Mouse (Mus musculus): ENCODE data around the gene Grid1. TPM values are rescaled to one million over a fixed set of nuclear protein-coding genes. Genes with fewer than 3 reads are reported as not detected.

The Grid1 gene
- polyA plus RNA-seq, 1 experiment from 2014 or later: 0.40 TPM

DNA sequence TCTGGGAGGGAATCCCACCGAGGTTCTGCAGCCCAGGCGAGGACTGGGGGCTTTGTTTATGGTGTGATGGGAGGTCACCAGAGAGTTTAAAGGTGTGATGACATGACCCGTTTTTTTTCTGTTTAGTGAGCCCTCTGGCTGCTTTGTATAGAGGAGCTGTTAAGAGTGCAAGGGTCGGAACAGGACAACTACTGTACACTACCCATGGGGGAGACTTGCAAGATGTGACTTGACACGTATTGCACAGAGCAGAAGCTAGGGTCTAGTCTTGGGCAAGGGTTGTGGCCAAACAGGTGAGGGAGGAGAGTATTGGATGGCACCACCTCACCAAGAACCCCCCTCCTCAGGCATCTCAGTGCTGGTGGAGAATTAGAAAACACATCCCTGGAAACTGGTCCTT, 224.4 kb downstream of the Grid1 start:
- Histone ChIP-seq H3K27ac (no peak overlapping the region), H3K4me1 (no peaks in the 10 kb centered on the region), H3K9me3 (no peaks in the 10 kb centered on the region), H3K27me3 (no peaks in the 10 kb centered on the region), H3K4me3 (no peak overlapping the region), H3K9ac (no peak overlapping the region), H3K4me2 (no peak overlapping the region), H3K36me3 (no peaks in the 10 kb centered on the region)
- ATAC-seq (ENCODE audit: borderline replicate concordance, extremely low read depth, low FRiP score, low TSS enrichment): no peak
- WGBS: 47% methylated on average over 5 of the region's 5 CpGs

DNA sequence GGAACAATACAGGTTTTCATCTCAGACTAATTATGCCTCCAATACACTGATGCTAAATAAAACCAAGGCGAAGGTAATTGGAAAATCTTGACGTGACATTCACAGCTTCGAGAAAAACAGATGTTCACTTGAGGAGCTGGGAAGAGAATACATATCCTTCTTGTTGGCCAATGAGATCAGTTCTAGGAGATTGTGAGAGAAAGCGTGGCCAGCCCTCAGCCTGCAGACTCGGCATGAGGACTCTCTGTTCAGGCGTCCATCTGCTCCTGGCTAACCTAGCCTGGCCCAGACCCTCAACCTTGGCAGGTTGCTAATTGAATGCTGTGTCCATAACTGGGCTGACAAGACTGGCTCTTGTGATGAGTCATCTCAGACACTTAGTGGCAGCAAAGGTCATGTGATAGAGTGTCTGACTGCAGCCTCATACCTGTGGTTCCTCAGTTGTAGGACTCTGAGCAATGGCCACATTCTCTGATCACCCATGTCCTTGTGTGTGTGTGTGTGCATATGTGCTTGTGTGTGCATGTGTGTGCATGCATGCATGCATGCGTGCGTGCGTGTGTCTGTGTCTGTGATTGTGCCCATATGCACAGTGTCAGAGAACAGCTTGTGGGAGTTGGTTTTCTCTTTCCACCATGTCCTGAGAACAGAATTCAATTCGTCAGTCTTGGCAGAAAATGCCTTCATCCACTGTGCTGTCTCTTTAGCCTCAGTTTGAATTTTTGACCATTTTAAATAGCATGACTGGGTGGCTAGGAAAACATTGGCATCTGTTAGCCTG, 225.2 kb downstream of the Grid1 start:
- Histone ChIP-seq H3K9me3 (no peaks in the 10 kb centered on the region), H3K36me3 (no peaks in the 10 kb centered on the region), H3K27me3 (no peaks in the 10 kb centered on the region), H3K27ac (no peak overlapping the region), H3K4me3 (no peak overlapping the region), H3K9ac (no peak overlapping the region), H3K4me2 (no peak overlapping the region), H3K4me1 (no peaks in the 10 kb centered on the region)
- no peak for ATAC-seq (ENCODE audit: borderline replicate concordance, extremely low read depth, low FRiP score, low TSS enrichment)
- WGBS: 82% methylated on average over 10 of the region's 10 CpGs

DNA sequence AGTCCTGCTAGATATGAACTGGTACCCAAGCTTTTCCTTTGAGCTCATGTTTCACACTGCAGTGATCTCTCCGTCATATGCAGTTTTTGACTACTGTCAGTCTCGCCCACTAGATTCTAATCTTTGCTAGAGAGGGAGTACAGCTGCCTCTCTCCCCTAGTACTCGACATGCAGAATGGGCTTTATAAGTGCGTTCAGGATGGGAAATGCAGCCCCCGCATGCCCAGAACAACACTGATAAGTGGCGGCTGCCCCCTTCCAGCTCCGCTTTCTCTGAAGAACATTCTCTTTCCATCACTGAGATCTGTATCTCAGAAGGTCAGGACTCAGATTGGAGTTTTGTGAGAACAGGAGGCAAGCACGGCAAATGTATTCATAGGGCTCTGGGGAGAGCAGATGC, 229.3 kb downstream of the Grid1 start:
- H3K27me3 ChIP-seq: no peaks in the 10 kb centered on the region
- WGBS: 47% methylated on average over 8 of the region's 8 CpGs
- no peak for ATAC-seq (ENCODE audit: borderline replicate concordance, extremely low read depth, low FRiP score, low TSS enrichment)
- no peaks in the 10 kb centered on the region for H3K36me3 ChIP-seq
- no peaks in the 10 kb centered on the region for H3K9me3 ChIP-seq
- no peak overlapping the region for H3K4me3 ChIP-seq
- no peak overlapping the region for H3K27ac ChIP-seq
- no peak overlapping the region for H3K4me2 ChIP-seq
- H3K9ac ChIP-seq: no peak overlapping the region
- no peaks in the 10 kb centered on the region for H3K4me1 ChIP-seq

DNA sequence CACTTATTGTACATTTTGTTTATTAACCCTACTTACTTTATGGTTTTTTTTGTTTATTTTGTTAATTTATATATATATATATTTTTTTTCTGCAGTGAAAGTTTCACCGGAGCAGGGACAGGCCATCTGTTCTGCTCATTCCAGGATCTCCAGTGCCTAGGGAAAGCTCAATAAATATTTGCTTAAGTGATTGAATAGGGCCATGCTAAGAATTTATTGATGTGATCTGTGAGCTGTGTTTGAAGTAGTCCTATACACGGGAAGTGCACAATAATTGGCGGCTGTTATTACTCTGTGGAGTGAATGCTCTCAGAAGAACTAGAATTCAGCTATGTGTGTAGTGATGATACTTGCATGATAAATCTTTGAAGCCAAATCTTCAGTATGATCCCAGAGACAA, 234.2 kb downstream of the Grid1 start:
- Histone ChIP-seq H3K27me3 (no peaks in the 10 kb centered on the region), H3K36me3 (no peaks in the 10 kb centered on the region), H3K4me3 (no peak overlapping the region), H3K27ac (no peak overlapping the region), H3K4me2 (no peak overlapping the region), H3K9me3 (no peaks in the 10 kb centered on the region), H3K9ac (no peak overlapping the region), H3K4me1 (no peaks in the 10 kb centered on the region)
- WGBS: 33% methylated on average over 3 of the region's 3 CpGs
- no peak for ATAC-seq (ENCODE audit: borderline replicate concordance, extremely low read depth, low FRiP score, low TSS enrichment)

DNA sequence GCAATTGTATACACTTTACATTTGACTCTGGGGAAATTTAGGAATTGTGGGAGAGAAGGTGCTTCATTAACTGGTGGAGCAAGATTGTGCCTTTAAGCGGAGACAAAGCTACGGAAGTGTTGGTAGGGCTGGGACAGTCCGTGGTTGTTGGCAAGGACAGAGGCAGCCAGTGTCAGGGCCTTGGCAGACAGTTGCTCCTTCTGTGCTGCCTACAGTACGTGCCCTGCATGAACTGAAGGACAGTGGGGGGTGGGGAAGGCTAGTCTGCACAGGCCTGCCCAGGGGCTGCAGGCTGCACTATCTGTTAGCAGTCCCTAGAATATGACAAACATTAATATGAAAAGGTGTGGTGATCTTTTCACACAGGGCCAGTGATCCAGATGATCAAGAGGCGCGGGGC, 254.7 kb downstream of the Grid1 start:
- Histone ChIP-seq H3K4me3 (no peak overlapping the region), H3K27ac (no peak overlapping the region), H3K27me3 (no peaks in the 10 kb centered on the region), H3K4me1 (0 out of 2 replicates have a peak, but pooled peaks cover 3% of the 10 kb centered on the region), H3K36me3 (no peaks in the 10 kb centered on the region), H3K9ac (no peak overlapping the region), H3K4me2 (no peak overlapping the region), H3K9me3 (no peaks in the 10 kb centered on the region)
- WGBS: 53% methylated on average over 6 of the region's 6 CpGs
- ATAC-seq (ENCODE audit: borderline replicate concordance, extremely low read depth, low FRiP score, low TSS enrichment): no peak

DNA sequence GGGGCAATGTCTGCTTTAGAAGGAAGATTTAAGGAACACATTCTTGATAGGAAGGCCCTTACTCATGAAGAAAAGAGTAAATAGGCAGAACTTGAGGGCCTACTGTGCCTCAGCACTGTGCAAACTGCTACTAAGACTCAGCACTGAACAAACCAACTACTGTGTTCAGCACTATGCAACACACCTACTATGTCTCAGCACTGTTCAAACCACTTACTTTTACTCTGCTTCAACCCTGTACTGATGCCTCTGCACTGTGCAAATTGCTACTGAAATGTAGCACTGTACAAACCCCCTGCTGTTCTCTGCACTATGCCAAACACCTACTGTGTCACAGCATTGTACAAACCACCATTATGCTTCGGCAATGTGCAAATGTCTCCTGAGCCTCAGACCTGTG, 260.0 kb downstream of the Grid1 start:
- H3K4me3 ChIP-seq: no peak overlapping the region
- no peaks in the 10 kb centered on the region for H3K36me3 ChIP-seq
- H3K4me1 ChIP-seq: no peaks in the 10 kb centered on the region
- WGBS: 80% methylated on average over 1 of the region's 1 CpGs
- no peak overlapping the region for H3K9ac ChIP-seq
- ATAC-seq (ENCODE audit: borderline replicate concordance, extremely low read depth, low FRiP score, low TSS enrichment): no peak
- H3K27ac ChIP-seq: no peak overlapping the region
- H3K27me3 ChIP-seq: no peaks in the 10 kb centered on the region
- H3K4me2 ChIP-seq: no peak overlapping the region
- H3K9me3 ChIP-seq: no peaks in the 10 kb centered on the region

DNA sequence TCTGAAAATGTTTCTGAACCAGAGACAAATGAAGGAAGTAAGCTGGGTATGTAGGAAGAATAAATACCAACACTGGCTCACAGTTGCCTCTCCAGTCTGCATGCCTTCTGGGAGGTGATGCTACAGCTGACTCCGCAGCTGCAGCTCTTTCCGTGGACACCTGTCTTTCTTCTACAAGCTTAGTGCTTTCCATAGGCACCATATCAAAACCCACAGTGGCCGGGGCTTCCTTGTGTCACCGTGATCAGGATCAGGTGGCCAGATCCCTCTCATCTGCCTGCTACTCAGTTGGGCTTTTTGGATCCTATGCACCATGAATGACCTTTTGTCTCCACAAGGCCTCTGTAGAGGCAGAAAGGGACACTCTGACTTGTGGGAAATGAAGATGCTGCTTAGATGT, 272.7 kb downstream of the Grid1 start:
- WGBS: 89% methylated on average over 4 of the region's 4 CpGs
- H3K27ac ChIP-seq: no peak overlapping the region
- H3K36me3 ChIP-seq: no peaks in the 10 kb centered on the region
- no peak for ATAC-seq (ENCODE audit: borderline replicate concordance, extremely low read depth, low FRiP score, low TSS enrichment)
- no peaks in the 10 kb centered on the region for H3K9me3 ChIP-seq
- no peak overlapping the region for H3K4me3 ChIP-seq
- no peak overlapping the region for H3K4me2 ChIP-seq
- no peaks in the 10 kb centered on the region for H3K4me1 ChIP-seq
- H3K27me3 ChIP-seq: no peaks in the 10 kb centered on the region; the same call in 1 of the 2 replicates
- H3K9ac ChIP-seq: no peak overlapping the region

DNA sequence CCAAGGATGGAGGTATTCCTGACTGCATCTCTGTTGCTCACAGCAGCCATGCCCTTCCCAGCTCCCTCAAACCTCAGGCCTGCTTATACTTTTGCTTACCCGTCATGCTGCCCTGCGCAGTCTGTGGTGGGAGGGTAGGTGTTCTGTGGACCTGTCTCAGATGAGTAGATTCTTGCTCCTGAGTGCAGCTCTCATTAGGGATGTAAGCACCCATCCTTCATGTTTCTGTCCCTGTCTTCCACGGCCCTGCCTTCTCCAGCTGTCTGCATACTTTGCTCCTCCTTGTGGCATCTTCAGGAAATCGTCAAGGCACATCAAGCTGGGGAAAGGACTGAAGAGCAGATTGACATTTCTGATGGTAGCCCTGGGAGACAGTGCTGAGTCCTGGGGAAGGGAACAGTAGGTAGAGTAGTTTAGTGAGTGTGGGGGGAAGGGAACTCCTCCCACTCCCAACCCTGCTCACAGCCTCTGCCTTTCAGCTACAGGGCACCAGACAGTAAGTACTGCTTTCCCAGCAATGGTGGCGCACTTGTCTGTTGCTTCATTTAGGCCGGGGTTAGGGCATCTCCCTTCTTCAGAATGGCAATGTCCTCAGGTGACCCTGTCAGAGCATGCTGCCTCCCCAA, 273.8 kb downstream of the Grid1 start:
- no peak for ATAC-seq (ENCODE audit: borderline replicate concordance, extremely low read depth, low FRiP score, low TSS enrichment)
- H3K27ac ChIP-seq: no peak overlapping the region
- no peaks in the 10 kb centered on the region for H3K4me1 ChIP-seq
- no peaks in the 10 kb centered on the region; the same call in 1 of the 2 replicates for H3K27me3 ChIP-seq
- no peak overlapping the region for H3K4me3 ChIP-seq
- no peak overlapping the region for H3K9ac ChIP-seq
- WGBS: 63% methylated on average over 6 of the region's 6 CpGs
- no peaks in the 10 kb centered on the region for H3K36me3 ChIP-seq
- H3K4me2 ChIP-seq: no peak overlapping the region
- H3K9me3 ChIP-seq: no peaks in the 10 kb centered on the region

DNA sequence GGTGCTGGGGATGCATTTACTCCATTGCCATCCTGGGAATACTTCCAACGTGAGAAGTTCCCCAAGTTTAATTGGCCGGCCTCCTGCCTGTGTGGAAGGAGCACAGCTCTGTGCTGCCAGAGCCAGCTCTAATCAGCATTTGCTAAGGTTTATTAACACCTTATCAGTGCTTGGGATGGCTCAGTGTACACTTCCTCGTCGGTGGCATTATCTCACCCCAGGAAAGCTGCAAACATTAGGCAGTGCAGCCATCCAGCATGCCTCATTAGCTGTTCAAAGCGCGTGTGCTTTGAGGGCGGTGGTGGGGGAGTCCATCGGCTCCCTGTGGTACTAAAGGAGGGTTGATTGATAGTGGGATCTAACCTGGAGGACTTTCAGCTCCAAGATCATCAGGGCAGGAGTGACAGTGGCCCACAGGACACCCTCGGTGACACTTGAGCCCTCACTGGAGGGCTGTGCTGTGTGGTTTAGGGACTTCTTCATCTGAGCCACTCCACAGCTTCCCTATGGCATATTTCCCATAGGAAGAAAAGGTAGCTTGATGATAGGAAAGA, 275.7 kb downstream of the Grid1 start:
- Histone ChIP-seq H3K4me1 (no peaks in the 10 kb centered on the region), H3K9ac (no peak overlapping the region), H3K36me3 (no peaks in the 10 kb centered on the region), H3K27ac (no peak overlapping the region), H3K9me3 (no peaks in the 10 kb centered on the region), H3K4me3 (no peak overlapping the region), H3K4me2 (no peak overlapping the region), H3K27me3 (no peaks in the 10 kb centered on the region)
- 18% methylated on average over 9 of the region's 9 CpGs for WGBS
- ATAC-seq (ENCODE audit: borderline replicate concordance, extremely low read depth, low FRiP score, low TSS enrichment): 0 out of 2 replicates have a peak, but pooled peaks have one; percentile 12

DNA sequence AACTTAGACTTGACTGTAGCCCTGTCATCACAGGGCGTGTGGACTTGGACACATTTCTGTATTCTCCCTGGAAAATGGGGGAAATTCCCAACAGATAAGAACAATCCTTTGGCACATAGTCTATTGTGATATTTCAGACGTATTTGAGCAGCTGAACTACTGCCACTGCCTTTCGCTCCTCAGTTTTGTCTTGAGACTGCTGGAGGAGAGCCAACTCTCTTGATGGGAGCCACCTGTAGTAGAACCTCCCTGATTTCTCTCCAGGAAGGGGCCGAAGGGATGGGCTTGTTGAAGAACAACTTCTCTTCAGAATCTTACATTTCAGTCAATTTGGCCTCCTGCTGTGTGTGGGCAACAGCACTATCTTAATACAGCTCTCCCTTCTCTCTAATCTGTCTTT, 276.2 kb downstream of the Grid1 start:
- no peak overlapping the region for H3K4me3 ChIP-seq
- 23% methylated on average over 4 of the region's 4 CpGs for WGBS
- peak; percentile 52; the same call in 1 of the 2 replicates for ATAC-seq (ENCODE audit: borderline replicate concordance, extremely low read depth, low FRiP score, low TSS enrichment)

DNA sequence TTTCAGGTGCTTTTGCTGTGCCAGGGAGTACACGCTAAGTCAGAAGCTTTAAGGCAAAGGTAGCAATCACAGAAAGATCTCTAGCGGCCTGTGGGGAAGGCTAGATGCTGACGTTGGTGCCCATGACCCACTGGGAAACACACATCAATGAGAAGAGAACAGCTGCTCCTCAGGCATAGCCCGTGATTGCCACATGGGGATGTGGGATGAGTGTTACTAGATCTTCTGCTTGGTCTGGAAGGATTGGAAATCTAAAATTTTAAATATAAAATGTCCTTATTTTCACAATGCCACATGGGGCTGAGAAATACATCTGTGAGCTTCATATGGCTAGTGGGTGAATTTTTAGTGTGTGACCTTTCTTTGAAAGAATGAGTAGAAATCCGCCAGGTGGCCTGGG, 277.3 kb downstream of the Grid1 start:
- no peak overlapping the region for H3K9ac ChIP-seq
- H3K4me1 ChIP-seq: no peaks in the 10 kb centered on the region
- H3K27ac ChIP-seq: no peak overlapping the region
- H3K4me3 ChIP-seq: no peak overlapping the region
- WGBS: 78% methylated on average over 5 of the region's 5 CpGs
- no peak overlapping the region for H3K4me2 ChIP-seq
- no peaks in the 10 kb centered on the region for H3K36me3 ChIP-seq
- H3K9me3 ChIP-seq: no peaks in the 10 kb centered on the region
- H3K27me3 ChIP-seq: no peaks in the 10 kb centered on the region
- no peak for ATAC-seq (ENCODE audit: borderline replicate concordance, extremely low read depth, low FRiP score, low TSS enrichment)

More for the DNA sequence above, 276.2 kb downstream of the Grid1 start:
- no peak overlapping the region for H3K27ac ChIP-seq
- no peak overlapping the region for H3K9ac ChIP-seq
- no peaks in the 10 kb centered on the region for H3K27me3 ChIP-seq
- H3K4me1 ChIP-seq: no peaks in the 10 kb centered on the region
- H3K36me3 ChIP-seq: no peaks in the 10 kb centered on the region
- H3K4me2 ChIP-seq: no peak overlapping the region
- no peaks in the 10 kb centered on the region for H3K9me3 ChIP-seq

DNA sequence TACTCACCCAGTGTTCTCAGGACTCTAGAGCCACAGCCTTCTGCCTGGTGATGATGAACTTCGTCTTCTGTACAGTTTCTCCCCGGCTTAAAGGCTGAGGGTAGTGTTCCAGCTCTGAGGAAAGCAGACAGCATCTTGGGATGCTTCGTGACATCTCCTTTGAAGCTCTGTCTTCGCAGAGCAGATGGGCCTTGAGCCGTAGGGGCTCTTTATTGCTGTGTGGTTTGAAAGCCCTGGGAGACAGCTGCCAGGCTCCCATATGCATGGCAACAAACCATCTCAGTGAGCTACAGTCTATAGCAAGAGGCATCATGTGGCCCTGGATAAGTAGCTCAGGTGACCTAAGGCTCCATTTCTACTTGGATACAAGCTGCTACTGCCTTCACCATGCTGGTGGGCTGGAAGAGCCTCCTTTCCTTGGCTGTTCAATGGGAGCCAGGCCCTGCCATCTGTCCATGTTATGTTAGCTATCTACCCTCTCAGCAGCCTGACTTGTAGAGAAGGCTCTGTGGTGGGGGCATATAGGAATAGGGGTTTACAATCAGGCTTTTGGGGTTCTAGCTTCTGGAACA, 283.8 kb downstream of the Grid1 start:
- Histone ChIP-seq H3K36me3 (no peaks in the 10 kb centered on the region), H3K4me3 (no peak overlapping the region), H3K9ac (no peak overlapping the region), H3K4me2 (no peak overlapping the region), H3K9me3 (no peaks in the 10 kb centered on the region), H3K4me1 (no peaks in the 10 kb centered on the region), H3K27ac (no peak overlapping the region), H3K27me3 (no peaks in the 10 kb centered on the region)
- 90% methylated on average over 5 of the region's 5 CpGs for WGBS
- ATAC-seq (ENCODE audit: borderline replicate concordance, extremely low read depth, low FRiP score, low TSS enrichment): no peak

All from lung, embryonic 15.5 days (tissue).